Mouse (Mus musculus) left cerebral cortex, adult 2 months (tissue): ENCODE results near the gene Fam133b. TPM values are rescaled to one million over a fixed set of nuclear protein-coding genes. Genes with fewer than 3 reads are reported as not detected.
"Not testable (repeated sequence)": the region's sequence is repeated elsewhere in the genome, so short reads cannot be mapped to it uniquely, and the experiment has no call there.

Source experiments
- DNase-seq, 2 experiments: peaks; one replicate each; pipeline ENCODE4 v3.0.0; 2021 to 2022; ENCODE audit warnings: low spot score in 2 of 2, mixed read lengths in 1 of 2; ENCODE audit errors: extremely low spot score in 1 of 2
- H3K27ac ChIP-seq: fragments of 200-600 bp; 2 replicates; pipeline ENCODE4 v1.8.1; 2022
- H3K4me3 ChIP-seq: fragments of 200-600 bp; 2 replicates; pipeline ENCODE4 v1.8.1; 2022
- CTCF ChIP-seq: fragments of 200-600 bp; IDR thresholded peaks from 2 replicates; pipeline ENCODE4 v1.8.1; 2022; ENCODE audit warnings: antibody characterized with exemption, mild to moderate bottlenecking, moderate library complexity
- intact Hi-C: fragments of 180-260 bp; cut with DNase I; formaldehyde crosslinking; loops from one replicate; pipeline ENCODE4 v1.15.1; 2025
- total RNA-seq, 2 experiments: library from RNA; stranded (reverse); gene quantifications; 2 replicates each; pipeline ENCODE4 v1.2.3; 2021

Fam133b gene
- total RNA-seq, 2 experiments from 2014 or later: 44.3 to 45.7 TPM

- DNase-seq: no peak
- Histone ChIP-seq H3K27ac (no peak overlapping the region), H3K4me3 (no peak overlapping the region)
- no peak for TF ChIP-seq CTCF
- intact Hi-C loops: no loop called here
Observed at GRCm38 (mm10) chr5:3527041-3527691, 16.5 kb upstream of the Fam133b start.

GRCm38 (mm10) chr5:3529585-3530189 is 13.9 kb upstream of the Fam133b start:
- intact Hi-C loops: no loop called here
- Histone ChIP-seq H3K27ac (no peak overlapping the region), H3K4me3 (no peak overlapping the region)
- no peak for DNase-seq
- TF ChIP-seq CTCF: no peak

GRCm38 (mm10) chr5:3532048-3532447 is 11.6 kb upstream of the Fam133b start:
- DNase-seq, intact Hi-C loops, H3K27ac ChIP-seq, H3K4me3 ChIP-seq: not testable (repeated sequence)

- no peak for DNase-seq
- intact Hi-C loops: no loop called here
- Histone ChIP-seq H3K27ac (no peak overlapping the region), H3K4me3 (no peak overlapping the region)
- no peak for TF ChIP-seq CTCF
Observed at GRCm38 (mm10) chr5:3536592-3537212, 6.9 kb upstream of the Fam133b start.

GRCm38 (mm10) chr5:3538505-3539472 is 4.8 kb upstream of the Fam133b start:
- TF ChIP-seq CTCF: no peak
- DNase-seq: no peak
- Histone ChIP-seq H3K4me3 (no peak overlapping the region), H3K27ac (no peak overlapping the region)
- intact Hi-C loops: no loop called here

GRCm38 (mm10) chr5:3541871-3542270 is 1.8 kb upstream of the Fam133b start:
- intact Hi-C loops: loop anchor here (10.0 kb wide), 1 partner anchor 197 kb away; the partner anchor contains the start of gene Cdk6
- no peak for TF ChIP-seq CTCF
- no peak for DNase-seq
- Histone ChIP-seq H3K27ac (no peak overlapping the region), H3K4me3 (no peak overlapping the region)

- DNase-seq: no peak
- Histone ChIP-seq H3K27ac (no peak overlapping the region), H3K4me3 (peak overlapping the region; percentile 92)
- no peak for TF ChIP-seq CTCF
- intact Hi-C loops: loop anchor here (10.0 kb wide), 1 partner anchor 200 kb away; the partner anchor contains the start of gene Cdk6
Observed at GRCm38 (mm10) chr5:3544480-3544769, 792 bp downstream of the Fam133b start.

- no peak for DNase-seq
- intact Hi-C loops: loop anchor here (10.0 kb wide), 1 partner anchor 201 kb away; the partner anchor contains the start of gene Cdk6
- Histone ChIP-seq H3K27ac (no peak overlapping the region), H3K4me3 (no peak overlapping the region)
- no peak for TF ChIP-seq CTCF
Observed at GRCm38 (mm10) chr5:3546226-3546625, 2.6 kb downstream of the Fam133b start.

GRCm38 (mm10) chr5:3551481-3551880 is 7.8 kb downstream of the Fam133b start:
- DNase-seq: no peak
- no peak overlapping the region for H3K27ac ChIP-seq
- intact Hi-C loops: no loop called here
- no peak for TF ChIP-seq CTCF
- no peak overlapping the region for H3K4me3 ChIP-seq

- no peak for TF ChIP-seq CTCF
- intact Hi-C loops: no loop called here
- DNase-seq: no peak
- Histone ChIP-seq H3K4me3 (no peak overlapping the region), H3K27ac (no peak overlapping the region)
Observed at GRCm38 (mm10) chr5:3554198-3554597, 10.6 kb downstream of the Fam133b start.

GRCm38 (mm10) chr5:3571266-3571665 is 27.6 kb downstream of the Fam133b start, which contains the start of gene 1700109H08Rik:
TSS of gene 1700109H08Rik (plus strand) at chr5:3571566.
- no peak for TF ChIP-seq CTCF
- intact Hi-C loops: no loop called here

GRCm38 (mm10) chr5:3574825-3575224 is 31.2 kb downstream of the Fam133b start:
- TF ChIP-seq CTCF: no peak; the same call in 1 of the 2 replicates
- Histone ChIP-seq H3K4me3 (no peak overlapping the region), H3K27ac (no peak overlapping the region)
- DNase-seq: no peak
- intact Hi-C loops: no loop called here

More at GRCm38 (mm10) chr5:3571266-3571665, 27.6 kb downstream of the Fam133b start, which contains the start of gene 1700109H08Rik:
- no peak for DNase-seq
- Histone ChIP-seq H3K4me3 (no peak within 1 kb of the TSS), H3K27ac (no peak within 1 kb of the TSS)
